Mouse (Mus musculus) C2C12 (cell line): Measurements from ENCODE around the gene Tmem175.

ENCODE experiments used
- CEBPB ChIP-seq: IDR thresholded peaks from one replicate; pipeline ENCODE4 v1.6.1; 2011; ENCODE audit warnings: low read depth, mild to moderate bottlenecking, control low read depth, moderate library complexity
- CTCF ChIP-seq: IDR thresholded peaks from one replicate; pipeline ENCODE4 v1.5.1; 2011; ENCODE audit not compliant: control insufficient read depth, insufficient read depth, insufficient read length
- MAX ChIP-seq: IDR thresholded peaks from one replicate; pipeline ENCODE4 v1.6.1; 2011; ENCODE audit warnings: mild to moderate bottlenecking, control low read depth
- MYOD1 ChIP-seq: IDR thresholded peaks from one replicate; pipeline ENCODE4 v1.6.1; 2011; ENCODE audit warnings: low read depth; ENCODE audit not compliant: control insufficient read depth, insufficient read length
- MYOG ChIP-seq: IDR thresholded peaks from one replicate; pipeline ENCODE4 v1.6.1; 2011; ENCODE audit not compliant: control insufficient read depth, insufficient read length; ENCODE audit errors: extremely low read depth
- USF1 ChIP-seq: IDR thresholded peaks from one replicate; pipeline ENCODE4 v1.6.1; 2011; ENCODE audit warnings: low read depth, mild to moderate bottlenecking, control low read depth, moderate library complexity

DNA sequence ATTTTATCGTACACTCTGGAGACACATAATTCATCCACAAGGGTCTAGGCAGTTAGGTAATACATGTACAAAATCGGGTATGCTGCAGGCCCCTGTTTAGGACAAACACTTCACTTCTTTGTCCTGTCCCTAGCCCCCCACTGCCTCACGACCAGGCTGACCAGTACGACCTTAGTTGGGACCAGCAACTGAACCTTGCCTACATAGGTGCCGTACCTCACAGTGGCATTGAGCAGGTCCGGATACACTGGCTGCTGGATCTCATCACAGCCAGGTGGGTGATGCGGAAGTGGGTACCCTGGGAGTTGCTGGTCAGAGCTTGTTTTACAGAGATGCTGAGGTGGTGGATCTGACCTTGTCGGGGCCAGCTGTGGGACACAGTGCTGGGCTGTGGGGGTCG, 40.4 kb downstream of the Tmem175 start:
- no peak for TF ChIP-seq CTCF
- no peak for TF ChIP-seq USF1
- no peak for TF ChIP-seq MYOG
- no peak for TF ChIP-seq MYOD1
- TF ChIP-seq MAX = no peak
- TF ChIP-seq CEBPB = no peak
